Mouse (Mus musculus): ENCODE results near the gene Nudcd2. TPM values are rescaled to one million over a fixed set of nuclear protein-coding genes. Genes with fewer than 3 reads are reported as not detected.
"Not testable (repeated sequence)": the region's sequence is repeated elsewhere in the genome, so short reads cannot be mapped to it uniquely, and the experiment has no call there.

Nudcd2 gene
- 10 to 100 TPM; 12.3 to 17.8 TPM for total RNA-seq (2021)

GRCm38 (mm10) chr11:40733339-40734174 lies at the start of gene Nudcd2, which contains the start of gene Hmmr:
Gene Nudcd2 (plus strand): TSS chr11:40733667.
Gene Hmmr (minus strand): TSS chr11:40733422.
- intact Hi-C loops (cut with DNase I), result loop anchor here (1.0 kb wide), 2 partner anchors 21 to 41 kb away; no protein-coding TSS in a partner anchor
- peak; percentile 86 to 91 for DNase-seq

- DNase-seq, result no peak
- intact Hi-C loops (cut with DNase I), result no loop called here
Measured at GRCm38 (mm10) chr11:40690444-40691127, 42.9 kb upstream of the Nudcd2 start.

- DNase-seq, result no peak
- intact Hi-C loops (cut with DNase I), result loop anchor here (1.0 kb wide), 2 partner anchors 41 to 63 kb away; partner anchors contain the start of genes Ccng1, Hmmr and Nudcd2
Measured at GRCm38 (mm10) chr11:40692101-40692509, 41.4 kb upstream of the Nudcd2 start.

GRCm38 (mm10) chr11:40692511-40693365 lies 40.7 kb upstream of the Nudcd2 start:
- intact Hi-C loops (cut with DNase I), result loop anchor here (1.0 kb wide), 2 partner anchors 41 to 63 kb away; partner anchors contain the start of genes Ccng1, Hmmr and Nudcd2
- peak; percentile 94 to 96 for DNase-seq

- peak; percentile 67 to 70 for DNase-seq
- intact Hi-C loops (cut with DNase I), result no loop called here
Measured at GRCm38 (mm10) chr11:40693366-40693951, 40.0 kb upstream of the Nudcd2 start.

GRCm38 (mm10) chr11:40694311-40695087 lies 39.0 kb upstream of the Nudcd2 start:
- intact Hi-C loops (cut with DNase I), result no loop called here
- DNase-seq, result peak; percentile 65 to 78

- no peak for DNase-seq
- intact Hi-C loops (cut with DNase I), result no loop called here
Measured at GRCm38 (mm10) chr11:40695103-40695502, 38.4 kb upstream of the Nudcd2 start, which contains the start of gene Mat2b. Gene Mat2b (minus strand): TSS chr11:40695203.

GRCm38 (mm10) chr11:40709899-40710298 lies 23.6 kb upstream of the Nudcd2 start:
- intact Hi-C loops (cut with DNase I); DNase-seq: not testable (repeated sequence)

GRCm38 (mm10) chr11:40713858-40714257 lies 19.6 kb upstream of the Nudcd2 start:
- intact Hi-C loops (cut with DNase I), result no loop called here
- peak; percentile 19 to 20 for DNase-seq

- intact Hi-C loops (cut with DNase I), result no loop called here
Measured at GRCm38 (mm10) chr11:40715524-40715923, 17.9 kb upstream of the Nudcd2 start.

GRCm38 (mm10) chr11:40718324-40718723 lies 15.1 kb upstream of the Nudcd2 start:
- intact Hi-C loops (cut with DNase I), result no loop called here
- DNase-seq, result no peak

More at GRCm38 (mm10) chr11:40715524-40715923, 17.9 kb upstream of the Nudcd2 start:
- no peak for DNase-seq

GRCm38 (mm10) chr11:40732997-40733338 lies 499 bp upstream of the Nudcd2 start:
- intact Hi-C loops (cut with DNase I), result loop anchor here (1.0 kb wide), 1 partner anchor 41 kb away; no protein-coding TSS in a partner anchor
- DNase-seq, result no peak

GRCm38 (mm10) chr11:40734251-40734752 lies 835 bp downstream of the Nudcd2 start:
- DNase-seq, result no peak
- intact Hi-C loops (cut with DNase I), result loop anchor here (1.0 kb wide), 1 partner anchor 20 kb away; no protein-coding TSS in a partner anchor

GRCm38 (mm10) chr11:40737369-40737768 lies 3.9 kb downstream of the Nudcd2 start:
- intact Hi-C loops (cut with DNase I), result no loop called here

GRCm38 (mm10) chr11:40741605-40742262 lies 8.3 kb downstream of the Nudcd2 start:
- intact Hi-C loops (cut with DNase I), result no loop called here
- no peak for DNase-seq

More at GRCm38 (mm10) chr11:40737369-40737768, 3.9 kb downstream of the Nudcd2 start:
- no peak for DNase-seq

- intact Hi-C loops (cut with DNase I), result no loop called here
- no peak for DNase-seq
Measured at GRCm38 (mm10) chr11:40744348-40744747, 10.9 kb downstream of the Nudcd2 start.

GRCm38 (mm10) chr11:40746361-40746760 lies 12.9 kb downstream of the Nudcd2 start:
- intact Hi-C loops (cut with DNase I), result no loop called here
- DNase-seq, result no peak

GRCm38 (mm10) chr11:40747716-40748115 lies 14.2 kb downstream of the Nudcd2 start:
- no peak for DNase-seq
- intact Hi-C loops (cut with DNase I), result no loop called here

All from heart, postnatal 36 days (tissue).